ENCODE assay signal across 19 mouse cellular contexts in genomic region chr16:23597968-23598367, GRCm38 (mm10).
"Had no signal": no experiment of that assay in that cellular context is flagged by ENCODE, and none has a peak within 500 bp of the region (broad histone marks: within the 10 kb centered on the region; RNA-seq: fewer than 3 reads in every experiment).

No protein-coding gene starts in this region.

- H3K4me2 ChIP-seq: limb, embryonic 12.5 days; limb, embryonic 15.5 days; midbrain, embryonic 13.5 days had no signal

- H3K9me3 ChIP-seq: limb, embryonic 12.5 days; limb, embryonic 15.5 days; midbrain, embryonic 10.5 days; midbrain, embryonic 13.5 days had no signal

- H3K4me3 ChIP-seq: layer of hippocampus, adult 2 months; left cerebral cortex, adult 2 months; limb, embryonic 12.5 days; limb, embryonic 15.5 days; midbrain, embryonic 10.5 days; midbrain, embryonic 13.5 days had no signal

- H3K27ac ChIP-seq: kidney, postnatal 0 days; layer of hippocampus, adult 2 months; left cerebral cortex, adult 2 months; limb, embryonic 12.5 days; limb, embryonic 15.5 days; midbrain, embryonic 10.5 days; midbrain, embryonic 13.5 days had no signal

- H3K4me1 ChIP-seq: limb, embryonic 12.5 days; limb, embryonic 15.5 days; midbrain, embryonic 10.5 days; midbrain, embryonic 13.5 days had no signal

- H3K27me3 ChIP-seq: limb, embryonic 12.5 days; limb, embryonic 15.5 days; midbrain, embryonic 13.5 days had no signal

- ATAC-seq: intestine, postnatal 0 days; midbrain, embryonic 13.5 days; midbrain, embryonic 16.5 days had no signal

- H3K9ac ChIP-seq: limb, embryonic 12.5 days; limb, embryonic 15.5 days; midbrain, embryonic 13.5 days had no signal

- H3K36me3 ChIP-seq: limb, embryonic 12.5 days; limb, embryonic 15.5 days; midbrain, embryonic 10.5 days; midbrain, embryonic 13.5 days had no signal

- DNase-seq: kidney, adult 2 months; kidney, postnatal 25 days; layer of hippocampus, postnatal 36 days; left cerebral cortex, postnatal 4 days; lung, adult 2 months; lung, postnatal 14 days; lung, postnatal 4 days; thymus, adult 18-20 months; thymus, postnatal 14 days; thymus, postnatal 4 days had no signal
